ENCODE assay signal across 9 mouse cellular contexts in the genomic region with DNA sequence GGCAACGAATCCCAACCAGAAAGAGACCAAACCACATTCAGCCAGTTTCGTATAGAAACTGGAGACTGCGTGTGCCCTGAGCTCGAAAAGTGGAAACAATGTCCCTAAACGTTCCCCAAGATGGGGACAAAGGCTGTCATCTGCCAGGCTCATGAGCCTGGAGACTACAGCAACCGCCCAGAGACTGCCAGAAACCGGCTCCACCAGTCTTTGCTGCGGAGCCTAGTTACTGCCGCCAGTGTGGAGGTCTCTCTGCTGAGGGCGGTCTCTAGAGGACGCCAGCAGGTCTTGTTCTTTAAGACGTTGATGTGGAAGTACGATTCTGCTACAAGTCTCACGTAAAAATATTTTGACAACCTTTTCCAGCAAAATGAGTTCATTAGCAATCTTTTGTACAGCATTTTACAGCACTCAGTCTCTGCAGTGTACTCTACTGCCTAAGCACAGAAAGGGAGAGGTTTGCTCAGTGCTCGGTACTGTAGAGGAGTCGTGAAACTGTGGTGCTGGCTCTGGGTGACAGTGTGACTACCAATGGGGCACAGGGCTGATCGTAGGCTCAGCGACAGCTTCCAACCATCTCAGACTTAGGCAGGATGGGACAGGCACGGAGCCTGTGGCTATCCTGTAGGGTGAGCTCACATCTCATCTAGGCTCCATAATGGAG. TPM values are rescaled to one million over a fixed set of nuclear protein-coding genes. Genes with fewer than 3 reads are reported as not detected.
A peak's percentile ranks its signal among the peaks of the same experiment; 100 is the strongest.
DNase-seq lines count a peak whose midpoint lies in the region; ATAC-seq and TF ChIP-seq lines count a peak whose summit lies in the region.
"Had no signal": no experiment of that assay in that cellular context is flagged by ENCODE, and none has a peak within 500 bp of the region (broad histone marks: within the 10 kb centered on the region; RNA-seq: fewer than 3 reads in every experiment).

No protein-coding gene starts in this region.

- no peaks in the 10 kb centered on the region for H3K9me3 ChIP-seq in midbrain, embryonic 13.5 days

- H3K36me3 ChIP-seq in midbrain, embryonic 13.5 days, result no peaks in the 10 kb centered on the region

- 13% methylated on average over 19 of the region's 19 CpGs for WGBS in midbrain, embryonic 13.5 days

- peaks cover 64% of the 10 kb centered on the region for H3K27me3 ChIP-seq in midbrain, embryonic 13.5 days

- peaks cover 20% of the 10 kb centered on the region for H3K4me1 ChIP-seq in midbrain, embryonic 13.5 days (replicated peaks)

- H3K4me2 ChIP-seq in midbrain, embryonic 13.5 days (replicated peaks), result peak overlapping the region; percentile 73

- peak overlapping the region; percentile 69 for H3K27ac ChIP-seq in left cerebral cortex, adult 2 months
- H3K27ac ChIP-seq in midbrain, embryonic 13.5 days, result no peak overlapping the region
- H3K27ac ChIP-seq: macrophage had no signal

- peak overlapping the region; percentile 9; the same call in 1 of the 2 replicates for H3K4me3 ChIP-seq in left cerebral cortex, adult 2 months
- no peak overlapping the region for H3K4me3 ChIP-seq in midbrain, embryonic 13.5 days (replicated peaks)

- H3K9ac ChIP-seq in midbrain, embryonic 13.5 days (replicated peaks), result 0 out of 2 replicates have a peak overlapping the region, but pooled peaks have one; percentile 17

- 0 out of 2 replicates have a peak, but pooled peaks have one; percentile 15 for ATAC-seq in granulocyte monocyte progenitor cell, adult 5-6 weeks (replicated peaks; ENCODE audit: poor library complexity, severe bottlenecking)
- ATAC-seq in midbrain, embryonic 13.5 days, result no peak

- DNase-seq in left cerebral cortex, adult 2 months (ENCODE audit: extremely low spot score in 1 of 2, low spot score in 2 of 2), result no peak
- DNase-seq in left cerebral cortex, adult 11 months (ENCODE audit: low spot score), result no peak
- peak; percentile 62 for DNase-seq in embryo, embryonic 10.5 days (ENCODE audit: low spot score)
- DNase-seq in layer of hippocampus, adult 9-11 months, result no peak
- DNase-seq in gastrocnemius, postnatal 14 days, result no peak
- no peak for DNase-seq in spleen, postnatal 14 days (ENCODE audit: low spot score in 2 of 2)

- intact Hi-C loops in left cerebral cortex, adult 2 months (cut with DNase I), result loop anchor here (10.0 kb wide), 1 partner anchor 398 kb away; no protein-coding TSS in a partner anchor
- intact Hi-C loops in gastrocnemius, postnatal 14 days (cut with DNase I; ENCODE audit: low total_unique reads), result loop anchor here (10.0 kb wide), 1 partner anchor 408 kb away; a partner anchor contains a TSS

- no peak; the same call in none of the 2 replicates for TF ChIP-seq CTCF in left cerebral cortex, adult 2 months (IDR thresholded peaks at IDR 0.05)

RNA-seq across cellular contexts. Expression of a gene that starts 15.2 kb away (rescaled TPM):
- total RNA-seq in left cerebral cortex, adult 2 months (2021), result 10 to 100 TPM; 64.3 to 65.7 TPM
- total RNA-seq in granulocyte monocyte progenitor cell, adult 5-6 weeks (2014; fragmentation: Nextera tagmentation), result not detected in 2 replicates
- not detected in 2 replicates for total RNA-seq in granulocyte monocyte progenitor cell, adult 5-6 weeks (2017)
- polyA plus RNA-seq in midbrain, embryonic 13.5 days (2015; fragmentation: Nextera tagmentation; extraction: Ambion mirVana), result not detected in 2 replicates
- 1 to 10 TPM; 2.1 TPM for total RNA-seq in gastrocnemius, postnatal 14 days (2021)
- polyA plus RNA-seq: macrophage had no signal

RNA-seq across cellular contexts. Expression of a gene that starts 55.6 kb away (rescaled TPM):
- 10 to 100 TPM; 68.9 to 80.3 TPM for total RNA-seq in left cerebral cortex, adult 2 months (2021)
- 6.7 and 15.1 TPM in 2 replicates for total RNA-seq in granulocyte monocyte progenitor cell, adult 5-6 weeks (2014; fragmentation: Nextera tagmentation)
- total RNA-seq in granulocyte monocyte progenitor cell, adult 5-6 weeks (2017), result 5.6 and 9.9 TPM in 2 replicates
- polyA plus RNA-seq in midbrain, embryonic 13.5 days (2015; fragmentation: Nextera tagmentation; extraction: Ambion mirVana), result 45.5 and 46.5 TPM in 2 replicates
- total RNA-seq in gastrocnemius, postnatal 14 days (2021), result 10 to 100 TPM; 24.6 to 40.4 TPM

Comparison
In these comparisons a context has a peak if more than half of its experiments do, and no peak if none do; other contexts are left out.
1. RNA of a gene that starts 15.2 kb away (total RNA-seq): 64.3 to 65.7 TPM in left cerebral cortex, adult 2 months; 2.1 TPM in gastrocnemius, postnatal 14 days and not detected in granulocyte monocyte progenitor cell, adult 5-6 weeks; every median in the first group is over 10 times any median in the second.